Mouse (Mus musculus): ENCODE data around the gene Morn4.

Gene Morn4

GRCm38 (mm10) chr19:42045269-42046102, 40.7 kb downstream of the Morn4 start, which contains the start of gene Hoga1:
Gene Hoga1, plus strand, starts transcription at chr19:42045610.
- no peak for DNase-seq (ENCODE audit: low read depth, low spot score)

DNA sequence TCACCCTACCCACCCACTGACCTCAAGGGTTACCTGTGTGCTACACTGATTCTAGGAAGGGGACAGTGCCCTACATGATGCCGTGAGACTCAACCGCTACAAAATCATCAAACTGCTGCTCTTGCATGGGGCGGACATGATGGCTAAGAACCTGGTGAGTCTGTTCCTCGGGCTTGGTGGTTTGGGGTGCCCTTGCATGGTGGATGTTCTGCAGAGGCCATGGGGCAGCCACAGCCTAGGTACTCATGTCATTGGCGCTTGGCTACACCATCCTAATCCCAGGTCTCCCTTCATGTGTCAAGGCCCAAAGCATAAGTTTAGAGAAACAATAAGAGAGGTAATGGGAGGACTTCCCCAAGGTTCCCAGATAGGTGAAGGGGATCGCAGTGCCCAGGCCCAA, 42.2 kb downstream of the Morn4 start:
- DNase-seq (ENCODE audit: low read depth, low spot score) = no peak

DNA sequence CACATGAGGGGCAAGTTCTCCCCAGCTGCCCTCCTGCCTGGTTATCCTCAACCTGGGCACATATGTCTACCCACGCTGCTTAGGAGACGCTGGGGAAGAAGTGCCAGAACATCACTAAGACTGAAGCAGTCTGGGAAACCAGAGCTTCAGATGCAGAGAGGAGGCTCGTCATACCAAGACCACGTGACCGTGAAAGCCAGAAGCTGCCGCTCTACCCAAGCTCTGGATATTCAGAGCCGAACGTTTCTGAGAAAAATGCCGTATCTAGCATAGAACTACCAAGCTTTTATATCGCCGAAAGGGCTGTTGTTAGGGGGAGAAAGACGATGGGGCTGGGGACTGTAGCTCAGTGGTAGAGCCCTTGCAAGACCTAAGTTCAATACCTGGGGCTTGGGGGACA, 47.8 kb downstream of the Morn4 start:
- DNase-seq (ENCODE audit: low read depth, low spot score) = no peak

DNA sequence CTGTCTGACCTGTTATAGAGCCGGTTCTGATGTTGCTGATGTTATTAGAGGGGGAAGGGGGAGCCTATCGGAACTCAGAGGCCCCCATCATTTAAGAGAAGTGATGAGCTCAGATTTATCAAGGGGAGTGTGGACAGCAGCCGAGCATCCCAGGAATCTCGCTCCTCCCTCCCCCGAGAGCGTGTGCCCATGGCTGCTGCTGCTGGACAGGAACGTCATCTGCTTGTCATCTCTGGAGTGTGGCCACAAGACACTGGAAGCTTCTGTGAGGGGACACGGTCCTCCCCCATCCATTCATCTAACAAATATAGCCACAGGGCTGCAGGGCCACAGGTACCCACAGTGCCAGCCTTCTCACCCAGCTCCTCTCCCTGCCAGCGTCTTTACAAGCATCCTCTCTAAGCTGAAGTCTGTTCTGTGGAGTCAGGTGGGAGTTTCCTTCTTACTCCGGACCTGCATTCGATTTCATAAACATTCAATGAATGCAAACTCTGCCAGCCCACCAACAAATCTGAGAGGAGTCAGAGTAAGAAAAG, 48.9 kb downstream of the Morn4 start:
- no peak for DNase-seq (ENCODE audit: low read depth, low spot score)

- no peak for DNase-seq (ENCODE audit: low read depth, low spot score)
Observed at GRCm38 (mm10) chr19:42036357-42036756, 49.8 kb downstream of the Morn4 start.

- DNase-seq (ENCODE audit: low read depth, low spot score) = peak; percentile 45
Observed at GRCm38 (mm10) chr19:42035456-42036248, 50.5 kb downstream of the Morn4 start, which contains the start of gene Ankrd2. Gene Ankrd2, plus strand, starts transcription at chr19:42036000.

DNA sequence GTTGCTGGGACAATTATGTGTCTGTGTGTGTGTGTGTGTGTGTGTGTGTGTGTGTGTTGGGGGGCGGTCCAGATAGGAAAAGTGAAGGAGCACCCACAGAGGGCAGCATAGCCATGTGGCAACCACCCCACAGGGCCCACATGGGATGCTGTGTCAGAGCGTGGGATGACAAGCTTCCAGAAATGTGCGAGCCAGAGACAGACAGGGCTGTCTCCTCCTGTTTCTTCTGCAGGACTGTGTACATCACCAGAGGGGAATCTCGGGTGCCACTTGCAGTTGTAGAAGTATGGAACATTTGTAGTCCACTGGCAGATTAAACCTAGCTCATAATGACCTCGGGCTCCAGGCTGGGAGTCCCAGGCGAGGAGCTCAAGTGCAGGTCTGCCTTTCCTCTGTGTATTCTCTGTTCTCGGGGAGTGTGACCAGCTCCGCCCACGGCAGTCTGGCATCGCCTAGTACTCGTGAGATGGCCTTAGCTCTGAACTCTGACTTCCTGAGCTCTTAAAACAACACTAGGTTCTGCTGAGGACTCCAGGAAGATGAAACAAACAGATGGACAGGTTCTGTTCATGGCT, 51.2 kb downstream of the Morn4 start:
- no peak for DNase-seq (ENCODE audit: low read depth, low spot score)

DNA sequence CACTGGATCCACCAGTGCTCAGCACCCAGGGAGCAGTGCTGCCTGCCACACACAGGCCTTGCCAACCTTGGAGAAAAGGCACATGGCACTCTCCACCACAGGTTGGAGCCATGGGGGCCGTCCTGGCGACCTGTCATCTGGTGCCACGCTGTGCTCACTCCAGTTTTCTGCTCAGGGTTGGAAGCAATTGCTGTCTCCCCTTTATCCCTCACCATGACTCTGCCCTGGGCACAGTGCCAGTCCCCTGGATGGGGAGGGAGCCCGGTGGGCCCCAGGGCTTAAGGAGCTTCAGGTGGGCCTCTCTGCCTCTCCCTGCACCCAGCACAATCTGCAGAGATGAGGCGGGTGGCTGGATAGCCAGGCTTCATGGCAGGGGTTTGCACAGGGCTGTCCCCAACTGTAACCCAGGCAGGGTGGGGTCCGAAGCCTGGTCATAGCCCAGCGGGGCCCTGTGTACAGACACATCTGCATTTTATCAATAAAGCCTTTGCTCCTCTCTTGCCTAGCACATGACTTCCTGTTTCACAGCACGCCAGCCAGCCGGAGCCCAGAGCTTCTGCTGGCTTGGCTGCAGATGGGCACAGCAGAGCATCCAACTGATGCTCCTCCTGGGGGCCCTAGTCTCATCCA, 51.9 kb downstream of the Morn4 start:
- DNase-seq (ENCODE audit: low read depth, low spot score) = no peak

DNA sequence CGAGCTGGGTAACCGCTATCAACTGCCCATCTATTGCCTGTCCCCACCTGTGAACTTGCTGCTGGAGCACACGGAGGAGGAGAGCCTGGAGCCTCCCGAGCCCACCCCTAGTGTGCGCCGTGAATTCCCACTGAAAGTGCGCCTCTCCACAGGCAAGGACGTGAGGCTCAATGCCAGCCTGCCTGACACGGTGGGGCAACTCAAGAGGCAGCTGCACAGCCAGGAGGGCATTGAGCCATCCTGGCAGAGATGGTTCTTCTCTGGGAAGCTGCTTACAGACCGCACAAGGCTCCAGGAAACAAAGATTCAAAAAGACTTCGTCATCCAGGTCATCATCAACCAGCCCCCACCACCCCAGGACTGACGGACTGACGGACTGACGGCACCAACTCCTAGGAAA, 52.5 kb downstream of the Morn4 start:
- no peak for DNase-seq (ENCODE audit: low read depth, low spot score)

DNA sequence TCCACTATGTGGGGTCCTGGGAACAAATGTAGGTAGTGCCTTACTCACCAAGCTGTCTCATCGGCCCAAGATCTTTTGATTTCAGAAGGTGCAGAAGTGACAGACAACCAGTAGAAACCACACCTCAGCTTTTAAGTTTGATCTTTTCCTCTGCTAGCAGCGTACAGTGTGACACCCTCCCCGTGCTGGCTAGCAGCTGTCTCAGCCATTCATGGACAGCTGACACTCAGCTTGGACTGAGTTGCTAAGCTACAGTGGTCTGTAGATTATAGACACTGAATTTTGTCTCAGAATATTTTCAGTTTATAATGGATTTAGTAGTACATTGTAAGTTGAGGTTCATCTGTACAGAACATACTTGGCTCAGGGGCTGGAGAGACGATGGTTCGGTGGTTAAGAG, 55.0 kb downstream of the Morn4 start:
- DNase-seq (ENCODE audit: low read depth, low spot score) = no peak

DNA sequence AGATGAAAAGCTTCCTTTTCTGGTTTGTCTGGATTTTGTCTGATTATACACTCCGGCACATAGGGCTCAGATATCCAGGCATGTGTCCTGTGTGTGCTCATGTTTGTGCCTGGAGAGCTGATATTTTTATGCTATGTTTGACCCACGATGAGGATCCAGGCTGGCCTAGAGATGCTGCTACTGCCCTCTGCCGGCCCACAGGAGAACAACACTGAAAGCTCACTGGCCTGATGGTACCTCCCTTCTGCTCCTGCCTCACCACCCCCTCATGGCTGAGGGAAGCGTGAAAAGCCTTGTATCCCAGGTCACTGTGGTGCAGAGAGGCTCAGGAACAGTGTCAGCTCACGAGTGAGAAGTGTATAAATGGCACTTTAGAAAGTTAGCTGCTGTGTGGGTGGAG, 60.0 kb downstream of the Morn4 start:
- peak; percentile 65 for DNase-seq (ENCODE audit: low read depth, low spot score)
